Mouse (Mus musculus): ENCODE measurements around the gene Klhdc3. TPM values are rescaled to one million over a fixed set of nuclear protein-coding genes. Genes with fewer than 3 reads are reported as not detected.

The Klhdc3 gene
- total and polyA plus RNA-seq, 2 experiments from 2014 or later: 91.5 to 179 TPM

DNA sequence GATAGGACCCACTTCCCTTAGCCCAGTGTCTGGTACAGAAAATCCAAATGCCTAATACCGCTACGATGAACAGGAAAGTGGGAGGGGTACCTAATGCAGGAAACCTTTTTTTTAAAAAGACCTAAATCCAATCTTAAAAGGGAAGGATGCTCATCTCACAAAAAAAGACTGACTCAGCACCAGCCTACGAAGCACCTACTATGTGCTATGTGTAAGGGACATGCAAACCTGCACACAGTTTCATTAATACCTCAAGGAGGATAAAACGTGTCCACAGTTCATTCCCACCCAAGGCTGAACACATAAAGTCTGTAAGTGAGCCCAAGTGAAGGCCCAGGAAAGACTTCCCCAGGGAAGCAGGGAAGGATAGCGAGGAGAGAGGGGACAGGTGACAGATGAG is 21.8 kb upstream of the Klhdc3 start:
- 80% methylated on average over 5 of the region's 5 CpGs for WGBS
- DNase-seq (ENCODE audit: low spot score) (no peak), ATAC-seq (no peak)
- Histone ChIP-seq H3K27ac (no peak overlapping the region), H3K4me2 (ENCODE audit: low read depth, low read length) (no peak overlapping the region), H3K9me3 (ENCODE audit: low read length) (no peaks in the 10 kb centered on the region), H3K4me1 (ENCODE audit: insufficient read depth, low read length) (peaks cover 14% of the 10 kb centered on the region), H3K9ac (replicated peaks; ENCODE audit: low read length) (peak overlapping the region; percentile 87; the same call in 1 of the 2 replicates), H3K36me3 (ENCODE audit: insufficient read depth, low read length) (0 out of 2 replicates have a peak, but pooled peaks cover 12% of the 10 kb centered on the region), H3K4me3 (ENCODE audit: low read length) (no peak overlapping the region), H3K27me3 (ENCODE audit: insufficient read depth, low read length) (no peaks in the 10 kb centered on the region)
- TF ChIP-seq CTCF (IDR thresholded peaks at IDR 0.05; ENCODE audit: low read depth): no peak

GRCm38 (mm10) chr17:46702100-46702499 is 21.4 kb upstream of the Klhdc3 start:
- H3K4me2 ChIP-seq (ENCODE audit: low read depth, low read length): peak overlapping the region; percentile 33; the same call in 1 of the 2 replicates
- no peaks in the 10 kb centered on the region for H3K9me3 ChIP-seq (ENCODE audit: low read length)
- 82% methylated on average over 12 of the region's 12 CpGs for WGBS
- DNase-seq (ENCODE audit: low spot score) (no peak), ATAC-seq (no peak)
- no peaks in the 10 kb centered on the region for H3K27me3 ChIP-seq (ENCODE audit: insufficient read depth, low read length)
- TF ChIP-seq CTCF (IDR thresholded peaks at IDR 0.05; ENCODE audit: low read depth): no peak
- no peak overlapping the region for H3K27ac ChIP-seq
- peak overlapping the region; percentile 22; the same call in 1 of the 2 replicates for H3K9ac ChIP-seq (replicated peaks; ENCODE audit: low read length)
- H3K36me3 ChIP-seq (ENCODE audit: insufficient read depth, low read length): 0 out of 2 replicates have a peak, but pooled peaks cover 12% of the 10 kb centered on the region
- H3K4me3 ChIP-seq (ENCODE audit: low read length): no peak overlapping the region
- H3K4me1 ChIP-seq (ENCODE audit: insufficient read depth, low read length): peaks cover 14% of the 10 kb centered on the region

GRCm38 (mm10) chr17:46701489-46701888 is 20.8 kb upstream of the Klhdc3 start:
- no peaks in the 10 kb centered on the region for H3K9me3 ChIP-seq (ENCODE audit: low read length)
- no peak for ATAC-seq
- DNase-seq (ENCODE audit: low spot score): no peak
- H3K36me3 ChIP-seq (ENCODE audit: insufficient read depth, low read length): 0 out of 2 replicates have a peak, but pooled peaks cover 12% of the 10 kb centered on the region
- TF ChIP-seq CTCF (IDR thresholded peaks at IDR 0.05; ENCODE audit: low read depth): no peak
- no peak overlapping the region for H3K4me3 ChIP-seq (ENCODE audit: low read length)
- peaks cover 14% of the 10 kb centered on the region for H3K4me1 ChIP-seq (ENCODE audit: insufficient read depth, low read length)
- peak overlapping the region; percentile 33 for H3K4me2 ChIP-seq (ENCODE audit: low read depth, low read length)
- WGBS: 74% methylated on average over 12 of the region's 12 CpGs
- no peaks in the 10 kb centered on the region for H3K27me3 ChIP-seq (ENCODE audit: insufficient read depth, low read length)
- H3K9ac ChIP-seq (replicated peaks; ENCODE audit: low read length): peak overlapping the region; percentile 22
- H3K27ac ChIP-seq: no peak overlapping the region

- Histone ChIP-seq H3K9me3 (ENCODE audit: low read length) (no peaks in the 10 kb centered on the region), H3K36me3 (ENCODE audit: insufficient read depth, low read length) (0 out of 2 replicates have a peak, but pooled peaks cover 12% of the 10 kb centered on the region), H3K27ac (no peak overlapping the region), H3K9ac (replicated peaks; ENCODE audit: low read length) (no peak overlapping the region), H3K4me3 (ENCODE audit: low read length) (no peak overlapping the region), H3K4me1 (ENCODE audit: insufficient read depth, low read length) (peaks cover 14% of the 10 kb centered on the region), H3K4me2 (ENCODE audit: low read depth, low read length) (no peak overlapping the region), H3K27me3 (ENCODE audit: insufficient read depth, low read length) (no peaks in the 10 kb centered on the region)
- 93% methylated on average over 3 of the region's 3 CpGs for WGBS
- DNase-seq (ENCODE audit: low spot score) (no peak), ATAC-seq (no peak)
- TF ChIP-seq CTCF (IDR thresholded peaks at IDR 0.05; ENCODE audit: low read depth): no peak
These were observed 19.2 kb upstream of the Klhdc3 start for GRCm38 (mm10) chr17:46699912-46700311.

GRCm38 (mm10) chr17:46699245-46699644 is 18.5 kb upstream of the Klhdc3 start:
- TF ChIP-seq CTCF (IDR thresholded peaks at IDR 0.05; ENCODE audit: low read depth): no peak
- ATAC-seq (no peak), DNase-seq (ENCODE audit: low spot score) (no peak)
- no peak overlapping the region for H3K4me2 ChIP-seq (ENCODE audit: low read depth, low read length)
- no peaks in the 10 kb centered on the region for H3K9me3 ChIP-seq (ENCODE audit: low read length)
- H3K27ac ChIP-seq: no peak overlapping the region
- no peak overlapping the region for H3K9ac ChIP-seq (replicated peaks; ENCODE audit: low read length)
- WGBS: 85% methylated on average over 5 of the region's 5 CpGs
- H3K4me3 ChIP-seq (ENCODE audit: low read length): no peak overlapping the region
- H3K27me3 ChIP-seq (ENCODE audit: insufficient read depth, low read length): no peaks in the 10 kb centered on the region
- H3K4me1 ChIP-seq (ENCODE audit: insufficient read depth, low read length): peaks cover 14% of the 10 kb centered on the region
- 0 out of 2 replicates have a peak, but pooled peaks cover 12% of the 10 kb centered on the region for H3K36me3 ChIP-seq (ENCODE audit: insufficient read depth, low read length)

- WGBS: 95% methylated on average over 6 of the region's 6 CpGs
- peaks cover 12% of the 10 kb centered on the region; the same call in 1 of the 2 replicates for H3K36me3 ChIP-seq (ENCODE audit: insufficient read depth, low read length)
- H3K4me3 ChIP-seq (ENCODE audit: low read length): no peak overlapping the region
- 0 out of 2 replicates have a peak, but pooled peaks cover 8% of the 10 kb centered on the region for H3K4me1 ChIP-seq (ENCODE audit: insufficient read depth, low read length)
- no peak for ATAC-seq
- no peaks in the 10 kb centered on the region for H3K9me3 ChIP-seq (ENCODE audit: low read length)
- H3K27ac ChIP-seq: no peak overlapping the region
- H3K27me3 ChIP-seq (ENCODE audit: insufficient read depth, low read length): no peaks in the 10 kb centered on the region
- H3K4me2 ChIP-seq (ENCODE audit: low read depth, low read length): no peak overlapping the region
- TF ChIP-seq CTCF (IDR thresholded peaks at IDR 0.05; ENCODE audit: low read depth): no peak
- H3K9ac ChIP-seq (replicated peaks; ENCODE audit: low read length): no peak overlapping the region
- no peak for DNase-seq (ENCODE audit: low spot score)
These were observed 17.8 kb upstream of the Klhdc3 start for GRCm38 (mm10) chr17:46698515-46698914.

GRCm38 (mm10) chr17:46694517-46695063 is 13.9 kb upstream of the Klhdc3 start:
- DNase-seq (ENCODE audit: low spot score) (no peak), ATAC-seq (no peak)
- TF ChIP-seq CTCF (IDR thresholded peaks at IDR 0.05; ENCODE audit: low read depth): no peak
- no peaks in the 10 kb centered on the region for H3K4me1 ChIP-seq (ENCODE audit: insufficient read depth, low read length)
- H3K4me2 ChIP-seq (ENCODE audit: low read depth, low read length): no peak overlapping the region
- no peak overlapping the region for H3K4me3 ChIP-seq (ENCODE audit: low read length)
- H3K27ac ChIP-seq: no peak overlapping the region
- H3K9ac ChIP-seq (replicated peaks; ENCODE audit: low read length): no peak overlapping the region
- no peaks in the 10 kb centered on the region for H3K27me3 ChIP-seq (ENCODE audit: insufficient read depth, low read length)
- no peaks in the 10 kb centered on the region for H3K9me3 ChIP-seq (ENCODE audit: low read length)
- H3K36me3 ChIP-seq (ENCODE audit: insufficient read depth, low read length): peaks cover 16% of the 10 kb centered on the region; the same call in 1 of the 2 replicates
- WGBS: 59% methylated on average over 1 of the region's 1 CpGs
